Mouse (Mus musculus): ENCODE results near the gene Acvr1. TPM values are rescaled to one million over a fixed set of nuclear protein-coding genes. Genes with fewer than 3 reads are reported as not detected.

Acvr1 gene
- polyA plus RNA-seq, 1 experiment, result 35.6 TPM

DNA sequence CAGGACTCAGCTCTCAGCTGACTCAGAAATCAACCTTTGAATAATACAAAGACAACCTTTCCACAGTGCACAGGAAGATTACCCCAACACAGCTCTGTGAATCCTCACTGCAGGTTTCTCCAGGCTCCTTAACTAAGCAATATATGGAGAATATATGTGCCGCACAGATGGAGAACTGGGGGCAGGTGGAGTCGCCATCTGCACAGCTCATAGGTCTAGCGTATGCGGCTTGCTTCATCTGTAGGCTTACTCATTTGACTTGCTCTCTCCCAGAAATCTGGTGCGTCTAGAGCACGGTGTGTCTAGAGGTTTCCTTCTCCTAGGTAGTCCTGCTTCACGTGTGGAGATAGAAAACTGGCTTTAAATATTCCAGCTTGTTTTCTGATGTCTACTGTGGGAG, 134.7 kb downstream of the Acvr1 start:
- H3K36me3 ChIP-seq (ENCODE audit: control insufficient read depth, insufficient read depth), result peaks cover 4% of the 10 kb centered on the region
- H3K4me3 ChIP-seq, result no peak overlapping the region
- no peak for TF ChIP-seq TCF3 (IDR thresholded peaks at IDR 0.05; ENCODE audit: insufficient read length, low read depth)
- no peak for TF ChIP-seq SRF (IDR thresholded peaks at IDR 0.05; ENCODE audit: control insufficient read depth, insufficient read length, low read depth)
- TF ChIP-seq MYOD1 (IDR thresholded peaks at IDR 0.05; ENCODE audit: control insufficient read depth in 1 of 3, insufficient read length in 2 of 3, low read depth in 2 of 3), result no peak
- no peak for TF ChIP-seq MYOG (IDR thresholded peaks at IDR 0.05; ENCODE audit: control insufficient read depth in 1 of 3, insufficient read depth in 1 of 3, insufficient read length in 2 of 3, low read depth in 2 of 3)
- TF ChIP-seq POLR2AphosphoS2 (IDR thresholded peaks at IDR 0.05; ENCODE audit: insufficient read length, low read depth), result no peak
- no peak for TF ChIP-seq CEBPB (IDR thresholded peaks at IDR 0.05; ENCODE audit: insufficient read depth, poor library complexity, severe bottlenecking)
- no peak for TF ChIP-seq REST (IDR thresholded peaks at IDR 0.05; ENCODE audit: insufficient read depth, insufficient read length)
- no peak for TF ChIP-seq TCF12 (IDR thresholded peaks at IDR 0.05; ENCODE audit: insufficient read depth, poor library complexity, severe bottlenecking)
- no peak for TF ChIP-seq USF1 (IDR thresholded peaks at IDR 0.05; ENCODE audit: low read depth)
- no peak for TF ChIP-seq MAX (IDR thresholded peaks at IDR 0.05; ENCODE audit: low read depth)
- no peak for TF ChIP-seq E2F4 (IDR thresholded peaks at IDR 0.05; ENCODE audit: insufficient read depth)
- TF ChIP-seq POLR2A (IDR thresholded peaks at IDR 0.05; ENCODE audit: insufficient read length, low read depth), result no peak
- no peak overlapping the region for H3K4me2 ChIP-seq (ENCODE audit: low read depth)
- H3ac ChIP-seq (ENCODE audit: control insufficient read depth, insufficient read length), result no peak overlapping the region
- no peaks in the 10 kb centered on the region for H3K79me2 ChIP-seq (ENCODE audit: control insufficient read depth, insufficient read depth)
- no peaks in the 10 kb centered on the region for H3K27me3 ChIP-seq (ENCODE audit: control insufficient read depth, insufficient read depth, insufficient read length)

DNA sequence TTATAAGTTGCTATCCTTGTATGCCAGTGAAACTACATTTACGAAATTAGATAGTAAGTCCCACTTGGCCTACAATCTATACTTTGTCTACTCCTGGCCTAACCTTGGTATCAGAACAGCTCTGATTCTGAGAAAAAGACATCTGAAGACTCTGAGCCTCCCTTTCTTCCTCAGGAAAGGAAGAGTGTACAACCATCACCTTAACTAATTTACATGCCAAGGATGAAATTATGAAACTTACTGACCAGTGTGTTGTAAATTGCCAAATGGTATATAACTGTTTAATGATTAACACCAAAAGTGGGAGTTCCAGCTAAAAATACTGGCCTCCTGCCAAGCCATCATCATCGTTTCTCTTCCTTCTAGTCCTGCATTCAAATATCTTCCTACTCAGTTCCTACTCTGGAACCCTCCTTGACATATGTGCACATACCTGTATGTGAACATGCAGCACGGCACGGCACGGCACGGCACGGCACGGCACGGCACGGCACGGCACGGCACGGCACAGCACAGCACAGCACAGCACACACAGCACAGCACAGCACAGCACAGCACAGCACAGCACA, 141.4 kb downstream of the Acvr1 start:
- no peak for TF ChIP-seq USF1 (IDR thresholded peaks at IDR 0.05; ENCODE audit: low read depth)
- no peak for TF ChIP-seq E2F4 (IDR thresholded peaks at IDR 0.05; ENCODE audit: insufficient read depth)
- TF ChIP-seq MYOD1 (IDR thresholded peaks at IDR 0.05; ENCODE audit: control insufficient read depth in 1 of 3, insufficient read length in 2 of 3, low read depth in 2 of 3), result no peak
- TF ChIP-seq TCF12 (IDR thresholded peaks at IDR 0.05; ENCODE audit: insufficient read depth, poor library complexity, severe bottlenecking), result no peak
- TF ChIP-seq POLR2AphosphoS2 (IDR thresholded peaks at IDR 0.05; ENCODE audit: insufficient read length, low read depth), result no peak
- TF ChIP-seq MAX (IDR thresholded peaks at IDR 0.05; ENCODE audit: low read depth), result no peak
- TF ChIP-seq SRF (IDR thresholded peaks at IDR 0.05; ENCODE audit: control insufficient read depth, insufficient read length, low read depth), result no peak
- no peak for TF ChIP-seq CEBPB (IDR thresholded peaks at IDR 0.05; ENCODE audit: insufficient read depth, poor library complexity, severe bottlenecking)
- no peak for TF ChIP-seq TCF3 (IDR thresholded peaks at IDR 0.05; ENCODE audit: insufficient read length, low read depth)
- no peak for TF ChIP-seq MYOG (IDR thresholded peaks at IDR 0.05; ENCODE audit: control insufficient read depth in 1 of 3, insufficient read depth in 1 of 3, insufficient read length in 2 of 3, low read depth in 2 of 3)
- no peak for TF ChIP-seq REST (IDR thresholded peaks at IDR 0.05; ENCODE audit: insufficient read depth, insufficient read length)
- no peak for TF ChIP-seq POLR2A (IDR thresholded peaks at IDR 0.05; ENCODE audit: insufficient read length, low read depth)
- no peak overlapping the region for H3K4me3 ChIP-seq

DNA sequence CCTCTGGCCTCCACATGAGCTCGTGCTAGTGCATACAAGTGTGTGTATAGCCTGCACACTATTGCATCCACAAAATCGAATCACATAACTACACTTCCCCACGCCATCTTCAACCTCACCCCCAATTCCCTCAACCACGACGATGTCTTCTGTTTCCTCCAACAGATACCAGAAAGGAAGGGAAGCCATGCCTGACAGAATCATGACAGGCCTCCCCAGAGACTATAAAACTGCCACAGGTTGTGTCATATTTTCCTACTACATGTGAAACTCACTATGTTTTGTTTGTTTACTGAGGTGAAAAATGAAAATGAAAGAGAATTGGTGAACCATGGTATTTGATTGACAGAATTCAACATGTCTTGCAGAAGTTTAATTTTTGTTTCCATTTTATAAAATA, 143.6 kb downstream of the Acvr1 start:
- Histone ChIP-seq H3K79me2 (ENCODE audit: control insufficient read depth, insufficient read depth) (no peaks in the 10 kb centered on the region), H3K27me3 (ENCODE audit: control insufficient read depth, insufficient read depth, insufficient read length) (no peaks in the 10 kb centered on the region), H3K4me3 (no peak overlapping the region), H3ac (ENCODE audit: control insufficient read depth, insufficient read length) (no peak overlapping the region), H3K4me2 (ENCODE audit: low read depth) (no peak overlapping the region), H3K36me3 (ENCODE audit: control insufficient read depth, insufficient read depth) (no peaks in the 10 kb centered on the region)
- no peak for TF ChIP-seq REST (IDR thresholded peaks at IDR 0.05; ENCODE audit: insufficient read depth, insufficient read length)
- no peak for TF ChIP-seq MYOG (IDR thresholded peaks at IDR 0.05; ENCODE audit: control insufficient read depth in 1 of 3, insufficient read depth in 1 of 3, insufficient read length in 2 of 3, low read depth in 2 of 3)
- TF ChIP-seq TCF3 (IDR thresholded peaks at IDR 0.05; ENCODE audit: insufficient read length, low read depth), result no peak
- TF ChIP-seq POLR2AphosphoS2 (IDR thresholded peaks at IDR 0.05; ENCODE audit: insufficient read length, low read depth), result no peak

More for the DNA sequence above, 141.4 kb downstream of the Acvr1 start:
- Histone ChIP-seq H3K36me3 (ENCODE audit: control insufficient read depth, insufficient read depth) (no peaks in the 10 kb centered on the region), H3ac (ENCODE audit: control insufficient read depth, insufficient read length) (no peak overlapping the region), H3K4me2 (ENCODE audit: low read depth) (no peak overlapping the region), H3K27me3 (ENCODE audit: control insufficient read depth, insufficient read depth, insufficient read length) (no peaks in the 10 kb centered on the region), H3K79me2 (ENCODE audit: control insufficient read depth, insufficient read depth) (no peaks in the 10 kb centered on the region)

DNA sequence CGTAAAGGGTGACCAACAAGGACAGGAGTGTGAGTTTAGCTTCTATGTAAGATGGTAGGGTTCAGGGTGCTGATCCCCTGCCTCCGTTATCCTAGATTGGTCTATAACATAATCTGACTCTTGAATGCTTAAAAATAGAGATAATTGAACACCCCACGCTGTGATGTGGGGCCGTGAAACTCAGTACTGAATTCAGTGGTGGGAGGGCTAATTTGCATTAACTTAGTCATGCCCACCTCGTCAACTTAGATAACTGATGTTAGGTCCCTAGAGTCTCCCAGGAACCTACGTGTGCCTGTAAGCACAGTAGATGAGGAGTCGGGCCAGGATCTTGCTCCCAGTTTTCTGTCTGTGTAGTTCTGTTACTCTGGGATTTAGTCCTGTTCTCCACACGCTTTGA, 147.4 kb downstream of the Acvr1 start:
- no peak overlapping the region for H3K4me3 ChIP-seq
- no peak for TF ChIP-seq USF1 (IDR thresholded peaks at IDR 0.05; ENCODE audit: low read depth)
- no peak for TF ChIP-seq POLR2AphosphoS2 (IDR thresholded peaks at IDR 0.05; ENCODE audit: insufficient read length, low read depth)
- TF ChIP-seq MYOD1 (IDR thresholded peaks at IDR 0.05; ENCODE audit: control insufficient read depth in 1 of 3, insufficient read length in 2 of 3, low read depth in 2 of 3), result no peak
- TF ChIP-seq SRF (IDR thresholded peaks at IDR 0.05; ENCODE audit: control insufficient read depth, insufficient read length, low read depth), result no peak
- TF ChIP-seq MYOG (IDR thresholded peaks at IDR 0.05; ENCODE audit: control insufficient read depth in 1 of 3, insufficient read depth in 1 of 3, insufficient read length in 2 of 3, low read depth in 2 of 3), result no peak
- TF ChIP-seq E2F4 (IDR thresholded peaks at IDR 0.05; ENCODE audit: insufficient read depth), result no peak
- TF ChIP-seq TCF12 (IDR thresholded peaks at IDR 0.05; ENCODE audit: insufficient read depth, poor library complexity, severe bottlenecking), result no peak
- TF ChIP-seq POLR2A (IDR thresholded peaks at IDR 0.05; ENCODE audit: insufficient read length, low read depth), result no peak
- no peak for TF ChIP-seq REST (IDR thresholded peaks at IDR 0.05; ENCODE audit: insufficient read depth, insufficient read length)
- no peak for TF ChIP-seq CEBPB (IDR thresholded peaks at IDR 0.05; ENCODE audit: insufficient read depth, poor library complexity, severe bottlenecking)
- TF ChIP-seq MAX (IDR thresholded peaks at IDR 0.05; ENCODE audit: low read depth), result no peak
- TF ChIP-seq TCF3 (IDR thresholded peaks at IDR 0.05; ENCODE audit: insufficient read length, low read depth), result no peak
- no peak overlapping the region for H3K4me2 ChIP-seq (ENCODE audit: low read depth)
- H3K79me2 ChIP-seq (ENCODE audit: control insufficient read depth, insufficient read depth), result no peaks in the 10 kb centered on the region
- H3K27me3 ChIP-seq (ENCODE audit: control insufficient read depth, insufficient read depth, insufficient read length), result no peaks in the 10 kb centered on the region
- H3ac ChIP-seq (ENCODE audit: control insufficient read depth, insufficient read length), result no peak overlapping the region
- H3K36me3 ChIP-seq (ENCODE audit: control insufficient read depth, insufficient read depth), result no peaks in the 10 kb centered on the region
